Mouse (Mus musculus): ENCODE measurements around the gene Erg.

Gene Erg

GRCm38 (mm10) chr16:95438848-95439540 lies 147.4 kb downstream of the Erg start:
- peak; percentile 51 to 72 for DNase-seq

GRCm38 (mm10) chr16:95436611-95437010 lies 149.8 kb downstream of the Erg start:
- no peak for DNase-seq

- DNase-seq, result no peak
Measured at GRCm38 (mm10) chr16:95436051-95436450, 150.3 kb downstream of the Erg start.

GRCm38 (mm10) chr16:95434434-95434833 lies 152.0 kb downstream of the Erg start:
- DNase-seq, result no peak

- DNase-seq, result no peak
Measured at GRCm38 (mm10) chr16:95432540-95432971, 153.8 kb downstream of the Erg start.

GRCm38 (mm10) chr16:95429851-95430250 lies 156.5 kb downstream of the Erg start:
- no peak for DNase-seq

GRCm38 (mm10) chr16:95428239-95428638 lies 158.2 kb downstream of the Erg start:
- DNase-seq, result no peak

- no peak for DNase-seq
Measured at GRCm38 (mm10) chr16:95427512-95427911, 158.9 kb downstream of the Erg start.

GRCm38 (mm10) chr16:95422658-95423073 lies 163.7 kb downstream of the Erg start:
- no peak for DNase-seq

GRCm38 (mm10) chr16:95421235-95421886 lies 165.0 kb downstream of the Erg start:
- no peak for DNase-seq

- no peak for DNase-seq
Measured at GRCm38 (mm10) chr16:95415921-95416320, 170.5 kb downstream of the Erg start.

- no peak for DNase-seq
Measured at GRCm38 (mm10) chr16:95415372-95415771, 171.0 kb downstream of the Erg start.

GRCm38 (mm10) chr16:95413401-95413959 lies 172.9 kb downstream of the Erg start:
- DNase-seq, result no peak

GRCm38 (mm10) chr16:95408096-95408495 lies 178.3 kb downstream of the Erg start:
- DNase-seq, result no peak

- no peak for DNase-seq
Measured at GRCm38 (mm10) chr16:95405496-95405895, 180.9 kb downstream of the Erg start.

GRCm38 (mm10) chr16:95403453-95403852 lies 182.9 kb downstream of the Erg start:
- DNase-seq, result peak; percentile 18 to 22

- DNase-seq, result no peak
Measured at GRCm38 (mm10) chr16:95401869-95402268, 184.5 kb downstream of the Erg start.

- no peak for DNase-seq
Measured at GRCm38 (mm10) chr16:95398761-95399343, 187.5 kb downstream of the Erg start.

GRCm38 (mm10) chr16:95390787-95391186 lies 195.6 kb downstream of the Erg start:
- no peak for DNase-seq

GRCm38 (mm10) chr16:95388811-95389529 lies 197.4 kb downstream of the Erg start:
- no peak for DNase-seq

- no peak for DNase-seq
Measured at GRCm38 (mm10) chr16:95388292-95388691, 198.1 kb downstream of the Erg start.

- no peak for DNase-seq
Measured at GRCm38 (mm10) chr16:95387008-95387407, 199.4 kb downstream of the Erg start.
